Mouse (Mus musculus) forebrain, postnatal 0 days (tissue): ENCODE data around the gene Myo3b. TPM values are rescaled to one million over a fixed set of nuclear protein-coding genes. Genes with fewer than 3 reads are reported as not detected.

Source experiments
- ATAC-seq: fragments of 200-750 bp; cut with Nextera tagmentation; 2 replicates; pipeline ENCODE4 v1.8.0; 2017; ENCODE audit warnings: mild to moderate bottlenecking, moderate library complexity
- DNase-seq: peaks from one replicate; pipeline ENCODE4 v3.0.0-alpha.2; 2015
- H3K27ac ChIP-seq: fragments of 300-500 bp; sonication (generic); 2 replicates; pipeline ENCODE4 v1.5.1; 2014; ENCODE audit warnings: low read depth, mild to moderate bottlenecking, antibody characterized with exemption, low read length, moderate library complexity, mixed read lengths
- H3K27me3 ChIP-seq: fragments of 300-500 bp; sonication (generic); 2 replicates; pipeline ENCODE4 v1.6.1; 2014; ENCODE audit warnings: mild to moderate bottlenecking, low read length, mixed read lengths; ENCODE audit not compliant: insufficient read depth
- H3K36me3 ChIP-seq: fragments of 300-500 bp; sonication (generic); 2 replicates; pipeline ENCODE4 v1.6.1; 2014; ENCODE audit warnings: mild to moderate bottlenecking, moderate library complexity; ENCODE audit not compliant: insufficient read depth
- H3K4me1 ChIP-seq: fragments of 300-500 bp; sonication (generic); 2 replicates; pipeline ENCODE4 v1.6.1; 2014; ENCODE audit warnings: antibody characterized with exemption; ENCODE audit not compliant: insufficient read depth
- H3K4me2 ChIP-seq: fragments of 300-500 bp; sonication (generic); 2 replicates; pipeline ENCODE4 v1.6.1; 2014; ENCODE audit warnings: low read depth, mild to moderate bottlenecking, moderate library complexity
- H3K4me3 ChIP-seq: fragments of 300-500 bp; sonication (generic); 2 replicates; pipeline ENCODE4 v1.5.1; 2014; ENCODE audit warnings: low read depth, low read length, mixed read lengths
- H3K9ac ChIP-seq: fragments of 300-500 bp; sonication (generic); 2 replicates; pipeline ENCODE4 v1.6.1; 2014; ENCODE audit warnings: mild to moderate bottlenecking
- H3K9me3 ChIP-seq: fragments of 300-500 bp; sonication (generic); 2 replicates; pipeline ENCODE4 v1.6.1; 2016; ENCODE audit warnings: low read length
- CTCF ChIP-seq: sonication (generic); IDR thresholded peaks from 2 replicates; pipeline ENCODE4 v1.5.1; 2016; ENCODE audit warnings: antibody characterized with exemption, control low read depth, low read depth
- whole genome bisulfite sequencing: fragments of 180-500 bp; shearing (Covaris S2); extraction: QIAGEN DNeasy Blood & Tissue Kit; methylation state at CpG from one replicate; pipeline ENCODE4 v1.1.7; 2014; 5-methylcytosine and 5-hydroxymethylcytosine counted together
- polyA plus RNA-seq: library from polyadenylated mRNA; unstranded; fragments of >200 nt; fragmentation: Nextera tagmentation; extraction: Ambion mirVana; gene quantifications from 2 replicates; pipeline ENCODE4 v1.2.1, GENCODE M21; 2015
- total RNA-seq: library from RNA; depleted of rRNA; stranded (reverse); fragments of >200 nt; gene quantifications from 2 replicates; pipeline ENCODE4 v1.2.3, GENCODE M21; 2014

Myo3b gene
- total and polyA plus RNA-seq, 2 experiments from 2014 or later: 0.36 to 2.0 TPM

- H3K4me2 ChIP-seq: no peak overlapping the region
- H3K36me3 ChIP-seq: no peaks in the 10 kb centered on the region
- WGBS: 76% methylated on average over 5 of the region's 5 CpGs
- H3K9ac ChIP-seq: no peak overlapping the region
- 0 out of 2 replicates have a peak, but pooled peaks cover 3% of the 10 kb centered on the region for H3K4me1 ChIP-seq
- DNase-seq (no peak), ATAC-seq (no peak)
- no peak for TF ChIP-seq CTCF
- H3K27ac ChIP-seq: no peak overlapping the region
- H3K27me3 ChIP-seq: no peaks in the 10 kb centered on the region
- no peak overlapping the region for H3K4me3 ChIP-seq
- no peaks in the 10 kb centered on the region for H3K9me3 ChIP-seq
Observed at GRCm38 (mm10) chr2:70094446-70094845, 55.5 kb downstream of the Myo3b start.

GRCm38 (mm10) chr2:70097229-70098095, 58.5 kb downstream of the Myo3b start:
- Histone ChIP-seq H3K27ac (peak overlapping the region; percentile 72), H3K9me3 (no peaks in the 10 kb centered on the region), H3K4me2 (peak overlapping the region; percentile 13; the same call in 1 of the 2 replicates), H3K9ac (peak overlapping the region; percentile 19; the same call in 1 of the 2 replicates), H3K27me3 (no peaks in the 10 kb centered on the region), H3K4me1 (0 out of 2 replicates have a peak, but pooled peaks cover 3% of the 10 kb centered on the region), H3K4me3 (no peak overlapping the region), H3K36me3 (no peaks in the 10 kb centered on the region)
- ATAC-seq (peak; percentile 93), DNase-seq (peak; percentile 82)
- no peak for TF ChIP-seq CTCF
- 54% methylated on average over 15 of the region's 15 CpGs for WGBS

GRCm38 (mm10) chr2:70099459-70099858, 60.5 kb downstream of the Myo3b start:
- no peaks in the 10 kb centered on the region for H3K27me3 ChIP-seq
- DNase-seq (no peak), ATAC-seq (no peak)
- H3K4me3 ChIP-seq: no peak overlapping the region
- no peaks in the 10 kb centered on the region for H3K36me3 ChIP-seq
- H3K9ac ChIP-seq: no peak overlapping the region
- H3K27ac ChIP-seq: no peak overlapping the region
- TF ChIP-seq CTCF: no peak
- H3K4me1 ChIP-seq: 0 out of 2 replicates have a peak, but pooled peaks cover 3% of the 10 kb centered on the region
- H3K9me3 ChIP-seq: no peaks in the 10 kb centered on the region
- WGBS: 68% methylated on average over 4 of the region's 4 CpGs
- no peak overlapping the region for H3K4me2 ChIP-seq

DNA sequence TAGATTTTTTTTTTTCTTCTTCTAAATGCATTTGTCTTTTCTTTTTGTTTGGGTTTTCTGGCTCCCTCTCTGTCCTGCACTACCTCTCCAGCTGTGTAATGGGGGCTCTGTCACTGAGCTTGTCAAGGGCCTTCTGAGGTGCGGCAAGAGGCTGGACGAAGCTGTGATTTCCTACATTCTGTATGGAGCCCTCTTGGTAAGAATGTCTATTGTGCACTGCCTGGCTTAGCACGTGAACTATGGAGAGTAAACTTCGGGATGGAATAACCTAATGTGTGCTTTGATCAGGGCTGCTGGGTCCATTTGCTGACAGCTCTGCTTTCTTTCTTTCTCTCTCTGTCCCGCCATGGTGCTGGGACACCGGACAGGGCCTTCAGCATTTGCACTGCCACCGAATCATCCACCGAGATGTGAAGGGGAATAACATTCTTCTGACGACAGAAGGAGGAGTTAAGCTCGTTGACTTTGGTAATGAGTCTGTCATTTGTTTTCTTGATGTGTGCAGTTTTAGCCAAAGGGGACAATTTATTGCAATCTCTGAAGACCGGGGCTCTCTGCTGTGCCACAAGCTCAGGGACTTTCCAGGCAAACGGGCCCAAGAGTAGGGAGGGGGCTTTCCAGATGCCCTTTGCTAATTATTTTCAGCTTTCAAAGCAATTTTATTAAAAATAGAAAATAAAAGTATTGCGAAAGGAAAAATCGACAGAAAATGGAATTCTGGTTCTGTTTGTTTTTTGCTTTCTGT, 66.5 kb downstream of the Myo3b start:
- ATAC-seq: no peak
- WGBS: 33% methylated on average over 14 of the region's 14 CpGs
- Histone ChIP-seq H3K4me3 (no peak overlapping the region), H3K9me3 (no peaks in the 10 kb centered on the region), H3K9ac (no peak overlapping the region), H3K4me2 (no peak overlapping the region), H3K27me3 (no peaks in the 10 kb centered on the region), H3K27ac (no peak overlapping the region), H3K4me1 (no peaks in the 10 kb centered on the region), H3K36me3 (no peaks in the 10 kb centered on the region)
- no peak for TF ChIP-seq CTCF
- no peak for DNase-seq

GRCm38 (mm10) chr2:70109010-70109409, 70.1 kb downstream of the Myo3b start:
- WGBS: 79% methylated on average over 7 of the region's 7 CpGs
- H3K27ac ChIP-seq: no peak overlapping the region
- no peak overlapping the region for H3K9ac ChIP-seq
- H3K9me3 ChIP-seq: no peaks in the 10 kb centered on the region
- no peaks in the 10 kb centered on the region for H3K27me3 ChIP-seq
- H3K36me3 ChIP-seq: no peaks in the 10 kb centered on the region
- TF ChIP-seq CTCF: no peak
- DNase-seq (no peak), ATAC-seq (no peak)
- no peak overlapping the region for H3K4me2 ChIP-seq
- peaks cover 7% of the 10 kb centered on the region; the same call in 1 of the 2 replicates for H3K4me1 ChIP-seq
- no peak overlapping the region for H3K4me3 ChIP-seq

GRCm38 (mm10) chr2:70113798-70114782, 75.2 kb downstream of the Myo3b start:
- H3K9me3 ChIP-seq: no peaks in the 10 kb centered on the region
- no peak overlapping the region; the same call in 1 of the 2 replicates for H3K9ac ChIP-seq
- no peak for TF ChIP-seq CTCF
- peak; percentile 77 for DNase-seq
- H3K4me2 ChIP-seq: no peak overlapping the region
- WGBS: 32% methylated on average over 12 of the region's 12 CpGs
- peaks cover 7% of the 10 kb centered on the region; the same call in 1 of the 2 replicates for H3K4me1 ChIP-seq
- peak overlapping the region; percentile 74 for H3K27ac ChIP-seq
- peak; percentile 96 for ATAC-seq
- no peaks in the 10 kb centered on the region for H3K36me3 ChIP-seq
- no peak overlapping the region for H3K4me3 ChIP-seq
- no peaks in the 10 kb centered on the region for H3K27me3 ChIP-seq
